Mouse (Mus musculus) kidney, postnatal 0 days (tissue): ENCODE data around the gene Camk1g. TPM values are rescaled to one million over a fixed set of nuclear protein-coding genes. Genes with fewer than 3 reads are reported as not detected.

Experiments used
- ATAC-seq: fragments of 200-750 bp; cut with Nextera tagmentation; replicated peaks from 2 replicates; pipeline ENCODE4 v1.8.0; 2017; ENCODE audit warnings: low read depth, moderate number of reproducible peaks, moderate TSS enrichment, moderate library complexity; ENCODE audit not compliant: low FRiP score
- DNase-seq: peaks from one replicate; pipeline ENCODE4 v3.0.0-alpha.2; 2016; ENCODE audit warnings: low spot score
- H3K27ac ChIP-seq: fragments of 300-500 bp; sonication (generic); 2 replicates; pipeline ENCODE4 v1.5.1; 2014; ENCODE audit warnings: mild to moderate bottlenecking
- H3K27me3 ChIP-seq: fragments of 300-500 bp; sonication (generic); 2 replicates; pipeline ENCODE4 v1.6.1; 2014; ENCODE audit warnings: low read length, mixed read lengths; ENCODE audit not compliant: insufficient read depth
- H3K36me3 ChIP-seq: fragments of 300-500 bp; sonication (generic); 2 replicates; pipeline ENCODE4 v1.6.1; 2014; ENCODE audit warnings: low read length, mixed read lengths; ENCODE audit not compliant: insufficient read depth
- H3K4me1 ChIP-seq: fragments of 300-500 bp; sonication (generic); replicated peaks from 2 replicates; pipeline ENCODE4 v1.6.1; 2014; ENCODE audit warnings: antibody characterized with exemption, low read length, mixed read lengths; ENCODE audit not compliant: insufficient read depth
- H3K4me2 ChIP-seq: fragments of 300-500 bp; sonication (generic); 2 replicates; pipeline ENCODE4 v1.6.1; 2014; ENCODE audit warnings: mild to moderate bottlenecking, low read length, moderate library complexity, mixed read lengths
- H3K4me3 ChIP-seq: fragments of 300-500 bp; sonication (generic); replicated peaks from 2 replicates; pipeline ENCODE4 v1.5.1; 2014; ENCODE audit warnings: low read depth, low read length
- H3K9ac ChIP-seq: fragments of 300-500 bp; sonication (generic); 2 replicates; pipeline ENCODE4 v1.6.1; 2014; ENCODE audit warnings: low read depth, low read length
- H3K9me3 ChIP-seq: fragments of 300-500 bp; sonication (generic); replicated peaks from 2 replicates; pipeline ENCODE4 v1.6.1; 2016; ENCODE audit warnings: low read length, inconsistent platforms, mixed read lengths
- CTCF ChIP-seq: IDR thresholded peaks from 2 replicates; pipeline ENCODE4 v1.5.1; 2016; ENCODE audit warnings: antibody characterized with exemption, low read depth, mild to moderate bottlenecking, moderate library complexity
- WGBS: fragments of 180-500 bp; shearing (Covaris S2); extraction: QIAGEN DNeasy Blood & Tissue Kit; methylation state at CpG from one replicate; pipeline ENCODE4 v1.1.7; 2014; 5-methylcytosine and 5-hydroxymethylcytosine counted together
- polyA plus RNA-seq: library from polyadenylated mRNA; unstranded; fragments of >200 nt; fragmentation: Nextera tagmentation; extraction: Ambion mirVana; gene quantifications from 2 replicates; pipeline ENCODE4 v1.2.1, GENCODE M21; 2015

Gene Camk1g
- polyA plus RNA-seq, 1 experiment from 2014 or later = 6.8 TPM

- Histone ChIP-seq H3K27ac (0 out of 2 replicates have a peak overlapping the region, but pooled peaks have one; percentile 33), H3K36me3 (no peaks in the 10 kb centered on the region), H3K9ac (0 out of 2 replicates have a peak overlapping the region, but pooled peaks have one; percentile 14), H3K4me1 (peaks cover 6% of the 10 kb centered on the region; the same call in 1 of the 2 replicates), H3K9me3 (no peaks in the 10 kb centered on the region), H3K4me2 (peak overlapping the region; percentile 65), H3K4me3 (peak overlapping the region; percentile 23; the same call in 1 of the 2 replicates), H3K27me3 (no peaks in the 10 kb centered on the region)
- DNase-seq = no peak
- no peak for TF ChIP-seq CTCF
- 28% methylated on average over 11 of the region's 11 CpGs for WGBS
- ATAC-seq = no peak
Measured at GRCm38 (mm10) chr1:193381597-193382404, 11.7 kb upstream of the Camk1g start.

- H3K9ac ChIP-seq = no peak overlapping the region
- no peaks in the 10 kb centered on the region for H3K27me3 ChIP-seq
- ATAC-seq (no peak), DNase-seq (no peak)
- no peak overlapping the region for H3K4me3 ChIP-seq
- H3K36me3 ChIP-seq = no peaks in the 10 kb centered on the region
- WGBS = 88% methylated on average over 5 of the region's 5 CpGs
- TF ChIP-seq CTCF = no peak
- H3K4me2 ChIP-seq = no peak overlapping the region
- peaks cover 6% of the 10 kb centered on the region; the same call in 1 of the 2 replicates for H3K4me1 ChIP-seq
- no peaks in the 10 kb centered on the region for H3K9me3 ChIP-seq
- H3K27ac ChIP-seq = no peak overlapping the region
Measured at GRCm38 (mm10) chr1:193380877-193381276, 10.8 kb upstream of the Camk1g start.

- no peak overlapping the region for H3K9ac ChIP-seq
- TF ChIP-seq CTCF = no peak
- H3K36me3 ChIP-seq = no peaks in the 10 kb centered on the region
- H3K4me1 ChIP-seq = peaks cover 6% of the 10 kb centered on the region; the same call in 1 of the 2 replicates
- no peaks in the 10 kb centered on the region for H3K27me3 ChIP-seq
- no peak overlapping the region for H3K27ac ChIP-seq
- no peak for DNase-seq
- no peak overlapping the region for H3K4me2 ChIP-seq
- H3K4me3 ChIP-seq = no peak overlapping the region
- 71% methylated on average over 6 of the region's 6 CpGs for WGBS
- ATAC-seq = no peak
- no peaks in the 10 kb centered on the region for H3K9me3 ChIP-seq
Measured at GRCm38 (mm10) chr1:193379634-193380033, 9.5 kb upstream of the Camk1g start.

GRCm38 (mm10) chr1:193376478-193377134 is 6.5 kb upstream of the Camk1g start:
- peak; percentile 85 for DNase-seq
- Histone ChIP-seq H3K36me3 (no peaks in the 10 kb centered on the region), H3K27ac (no peak overlapping the region), H3K9me3 (no peaks in the 10 kb centered on the region), H3K27me3 (no peaks in the 10 kb centered on the region), H3K9ac (no peak overlapping the region), H3K4me3 (no peak overlapping the region), H3K4me2 (no peak overlapping the region), H3K4me1 (no peaks in the 10 kb centered on the region)
- TF ChIP-seq CTCF = peak; percentile 95
- 26% methylated on average over 4 of the region's 4 CpGs for WGBS
- peak; percentile 77; the same call in 1 of the 2 replicates for ATAC-seq

- no peak overlapping the region for H3K9ac ChIP-seq
- TF ChIP-seq CTCF = no peak
- no peaks in the 10 kb centered on the region for H3K9me3 ChIP-seq
- H3K27ac ChIP-seq = no peak overlapping the region
- H3K27me3 ChIP-seq = no peaks in the 10 kb centered on the region
- H3K36me3 ChIP-seq = no peaks in the 10 kb centered on the region
- H3K4me1 ChIP-seq = peaks cover 9% of the 10 kb centered on the region; the same call in 1 of the 2 replicates
- no peak for ATAC-seq
- WGBS = 73% methylated on average over 6 of the region's 6 CpGs
- DNase-seq = no peak
- H3K4me3 ChIP-seq = no peak overlapping the region
- no peak overlapping the region for H3K4me2 ChIP-seq
Measured at GRCm38 (mm10) chr1:193373906-193374413, 3.9 kb upstream of the Camk1g start.

GRCm38 (mm10) chr1:193369091-193369490 is 1.0 kb downstream of the Camk1g start:
- H3K4me1 ChIP-seq = peaks cover 11% of the 10 kb centered on the region; the same call in 1 of the 2 replicates

More at GRCm38 (mm10) chr1:193369091-193369490, 1.0 kb downstream of the Camk1g start:
- WGBS = 35% methylated on average over 8 of the region's 8 CpGs
- 0 out of 2 replicates have a peak, but pooled peaks have one; percentile 30 for ATAC-seq
- no peak for DNase-seq
- H3K4me3 ChIP-seq = peak overlapping the region; percentile 36; the same call in 1 of the 2 replicates
- H3K4me2 ChIP-seq = peak overlapping the region; percentile 50
- H3K9ac ChIP-seq = peak overlapping the region; percentile 50
- TF ChIP-seq CTCF = no peak
- H3K9me3 ChIP-seq = no peaks in the 10 kb centered on the region
- H3K27ac ChIP-seq = no peak overlapping the region
- no peaks in the 10 kb centered on the region for H3K27me3 ChIP-seq
- no peaks in the 10 kb centered on the region for H3K36me3 ChIP-seq
